Mouse (Mus musculus): ENCODE results near the gene Musk. TPM values are rescaled to one million over a fixed set of nuclear protein-coding genes. Genes with fewer than 3 reads are reported as not detected.
A peak's percentile ranks its signal among the peaks of the same experiment; 100 is the strongest.

The Musk gene
- polyA plus RNA-seq, 1 experiment from 2014 or later, result 0.62 TPM

DNA sequence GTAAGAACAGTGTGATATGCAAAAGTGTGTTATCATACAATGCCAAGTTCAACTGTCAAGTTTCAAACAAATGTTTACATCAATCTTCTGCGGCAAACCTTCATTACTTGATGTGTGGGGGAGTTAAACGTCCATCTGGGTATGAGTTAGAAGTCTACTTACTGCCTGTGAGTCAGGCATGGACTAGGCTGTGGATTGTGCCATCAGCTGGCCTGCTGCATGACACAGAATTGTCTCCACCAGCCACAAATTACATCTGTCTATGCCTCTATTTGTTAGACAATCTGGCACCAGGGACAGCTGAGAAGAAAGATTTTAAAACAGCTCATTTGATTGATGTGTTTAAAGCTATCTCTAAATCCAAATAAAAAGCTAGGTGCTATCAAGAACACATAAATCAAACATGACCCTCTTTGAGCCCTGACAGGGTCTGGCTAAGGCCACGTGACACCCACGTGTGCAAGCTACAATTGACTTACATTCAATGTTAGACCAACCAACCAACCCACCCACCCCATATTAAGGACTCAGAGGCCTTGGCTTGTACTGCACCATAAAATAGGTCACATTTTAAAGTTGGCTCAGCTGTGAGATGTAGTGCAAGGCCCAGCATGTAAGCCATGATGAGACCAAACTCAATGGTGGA, 16.7 kb upstream of the Musk start:
- Histone ChIP-seq H3K9ac (ENCODE audit: low read depth, low read length) (no peak overlapping the region), H3K27me3 (ENCODE audit: insufficient read depth, low read length) (no peaks in the 10 kb centered on the region), H3K9me3 (replicated peaks; ENCODE audit: low read length) (no peaks in the 10 kb centered on the region), H3K27ac (no peak overlapping the region), H3K4me3 (replicated peaks; ENCODE audit: low read depth, low read length) (no peak overlapping the region), H3K36me3 (ENCODE audit: insufficient read depth, low read length) (no peaks in the 10 kb centered on the region), H3K4me2 (ENCODE audit: low read length) (no peak overlapping the region), H3K4me1 (replicated peaks; ENCODE audit: insufficient read depth, low read length) (no peaks in the 10 kb centered on the region)
- ATAC-seq (replicated peaks; ENCODE audit: low FRiP score, low read depth) (no peak), DNase-seq (ENCODE audit: low spot score) (no peak)
- WGBS, result 61% methylated on average over 4 of the region's 4 CpGs
- no peak for TF ChIP-seq CTCF (IDR thresholded peaks at IDR 0.05; ENCODE audit: low read depth)

DNA sequence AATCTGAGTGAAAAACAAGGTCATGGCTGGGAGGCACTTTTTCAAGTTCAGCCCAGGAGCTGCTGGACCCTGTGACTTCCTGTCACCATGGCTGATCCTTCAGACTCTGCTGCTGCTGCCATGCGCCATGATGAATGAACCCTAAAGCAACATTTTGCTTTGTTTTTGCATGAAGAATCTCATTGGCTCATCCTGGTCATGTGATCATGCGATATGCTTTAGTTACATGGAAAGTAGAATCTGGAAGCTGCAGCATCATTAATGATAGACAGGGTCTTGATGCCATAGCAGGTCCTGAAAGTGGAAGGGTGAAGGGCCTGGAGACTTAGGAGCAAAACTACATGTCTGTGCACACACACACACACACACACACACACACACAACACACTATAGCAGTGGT, 15.8 kb upstream of the Musk start:
- Histone ChIP-seq H3K9ac (ENCODE audit: low read depth, low read length) (no peak overlapping the region), H3K9me3 (replicated peaks; ENCODE audit: low read length) (no peaks in the 10 kb centered on the region), H3K36me3 (ENCODE audit: insufficient read depth, low read length) (no peaks in the 10 kb centered on the region), H3K4me2 (ENCODE audit: low read length) (no peak overlapping the region), H3K27ac (no peak overlapping the region), H3K4me1 (replicated peaks; ENCODE audit: insufficient read depth, low read length) (no peaks in the 10 kb centered on the region), H3K27me3 (ENCODE audit: insufficient read depth, low read length) (no peaks in the 10 kb centered on the region), H3K4me3 (replicated peaks; ENCODE audit: low read depth, low read length) (no peak overlapping the region)
- no peak for TF ChIP-seq CTCF (IDR thresholded peaks at IDR 0.05; ENCODE audit: low read depth)
- ATAC-seq (replicated peaks; ENCODE audit: low FRiP score, low read depth) (no peak), DNase-seq (ENCODE audit: low spot score) (no peak)
- 95% methylated on average over 2 of the region's 2 CpGs for WGBS

DNA sequence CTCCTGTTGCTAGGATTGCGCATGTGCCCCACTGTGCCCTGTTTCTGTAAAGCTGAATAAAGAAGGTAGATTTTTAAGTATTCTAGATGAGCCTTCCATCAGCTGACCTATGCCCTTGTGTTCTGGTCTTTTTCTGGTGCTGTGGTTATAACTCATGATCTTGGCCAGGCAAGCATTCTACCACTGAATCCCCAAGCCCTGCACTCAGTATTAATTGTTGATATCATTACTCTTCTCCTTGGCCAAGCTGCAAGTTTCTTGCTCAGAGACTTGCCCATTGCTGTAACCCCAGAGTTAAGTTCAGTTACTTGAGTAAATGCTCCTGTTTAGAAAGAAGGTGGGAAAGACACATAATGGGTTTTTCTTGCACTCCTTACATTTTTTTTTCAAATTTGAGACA, 14.8 kb upstream of the Musk start:
- DNase-seq (ENCODE audit: low spot score), result no peak
- ATAC-seq (replicated peaks; ENCODE audit: low FRiP score, low read depth), result no peak
- WGBS, result 98% methylated on average over 1 of the region's 1 CpGs
- H3K4me2 ChIP-seq (ENCODE audit: low read length), result no peak overlapping the region
- no peaks in the 10 kb centered on the region for H3K27me3 ChIP-seq (ENCODE audit: insufficient read depth, low read length)
- H3K9ac ChIP-seq (ENCODE audit: low read depth, low read length), result no peak overlapping the region
- H3K27ac ChIP-seq, result no peak overlapping the region
- no peak for TF ChIP-seq CTCF (IDR thresholded peaks at IDR 0.05; ENCODE audit: low read depth)
- no peaks in the 10 kb centered on the region for H3K36me3 ChIP-seq (ENCODE audit: insufficient read depth, low read length)
- no peaks in the 10 kb centered on the region for H3K4me1 ChIP-seq (replicated peaks; ENCODE audit: insufficient read depth, low read length)
- no peaks in the 10 kb centered on the region for H3K9me3 ChIP-seq (replicated peaks; ENCODE audit: low read length)
- H3K4me3 ChIP-seq (replicated peaks; ENCODE audit: low read depth, low read length), result no peak overlapping the region

DNA sequence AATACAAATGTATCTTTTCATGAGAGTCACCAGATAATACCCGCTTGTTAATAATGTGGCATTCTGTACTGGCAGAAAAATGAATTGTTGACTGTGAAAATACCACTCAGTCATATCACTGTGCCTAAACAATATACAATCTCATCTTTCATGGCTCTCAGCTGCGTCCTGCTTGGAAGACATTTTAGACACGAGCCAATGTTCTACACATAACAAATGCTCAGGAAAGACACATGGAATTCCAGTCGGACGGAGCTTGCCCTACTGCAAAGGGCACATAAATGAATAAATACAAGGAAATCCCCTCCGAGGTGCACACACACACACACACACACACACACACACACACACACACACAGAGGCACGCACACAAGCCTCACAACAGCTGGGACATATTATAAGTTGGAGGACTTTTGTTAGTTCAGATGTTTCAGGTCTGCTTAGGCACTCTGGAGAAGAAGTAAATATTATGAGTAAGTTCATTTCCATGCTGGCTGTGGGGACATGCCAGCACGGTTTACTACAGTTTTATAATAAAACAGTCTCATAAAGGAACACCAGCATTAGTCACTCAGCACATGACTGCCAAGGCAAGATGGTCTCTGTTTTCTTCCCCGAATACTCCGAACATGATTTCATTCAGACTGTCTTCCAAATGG, 14.1 kb upstream of the Musk start:
- H3K9ac ChIP-seq (ENCODE audit: low read depth, low read length), result no peak overlapping the region
- H3K4me2 ChIP-seq (ENCODE audit: low read length), result no peak overlapping the region
- DNase-seq (ENCODE audit: low spot score) (peak; percentile 73), ATAC-seq (replicated peaks; ENCODE audit: low FRiP score, low read depth) (no peak)
- no peaks in the 10 kb centered on the region for H3K27me3 ChIP-seq (ENCODE audit: insufficient read depth, low read length)
- no peak overlapping the region for H3K27ac ChIP-seq
- H3K36me3 ChIP-seq (ENCODE audit: insufficient read depth, low read length), result no peaks in the 10 kb centered on the region
- no peak overlapping the region for H3K4me3 ChIP-seq (replicated peaks; ENCODE audit: low read depth, low read length)
- H3K9me3 ChIP-seq (replicated peaks; ENCODE audit: low read length), result no peaks in the 10 kb centered on the region
- no peak for TF ChIP-seq CTCF (IDR thresholded peaks at IDR 0.05; ENCODE audit: low read depth)
- 45% methylated on average over 10 of the region's 10 CpGs for WGBS
- no peaks in the 10 kb centered on the region for H3K4me1 ChIP-seq (replicated peaks; ENCODE audit: insufficient read depth, low read length)

DNA sequence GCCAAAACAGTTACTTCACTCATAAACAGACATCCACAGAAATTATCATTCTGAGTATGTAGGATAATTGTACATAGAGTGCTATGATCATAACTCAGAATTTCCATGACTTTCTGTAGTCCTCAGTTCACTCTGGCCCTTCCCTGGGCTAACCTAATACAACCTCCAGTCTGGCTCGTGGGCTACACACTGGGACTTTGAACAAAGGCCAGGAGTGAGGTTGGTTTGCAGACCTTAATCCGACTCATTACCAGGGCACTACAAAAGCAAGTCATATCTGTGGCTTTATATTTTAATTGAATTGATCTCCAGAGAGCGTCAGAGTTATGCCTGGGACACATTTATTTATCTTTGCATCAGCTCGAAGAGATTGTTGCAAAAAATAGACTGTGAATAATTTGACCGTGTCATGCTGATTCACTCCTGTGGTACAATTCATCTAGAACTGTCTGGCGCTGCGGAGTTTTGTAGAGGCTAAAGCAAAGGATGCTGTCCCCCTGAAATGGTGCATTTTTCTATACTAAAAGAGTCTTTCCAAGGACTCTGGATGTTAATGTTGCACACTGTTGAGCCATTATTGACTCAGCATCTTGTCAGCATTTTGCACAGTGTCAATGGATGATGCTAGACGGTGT, 10.4 kb upstream of the Musk start:
- WGBS, result 70% methylated on average over 8 of the region's 8 CpGs
- Histone ChIP-seq H3K9ac (ENCODE audit: low read depth, low read length) (no peak overlapping the region), H3K9me3 (replicated peaks; ENCODE audit: low read length) (no peaks in the 10 kb centered on the region), H3K27me3 (ENCODE audit: insufficient read depth, low read length) (no peaks in the 10 kb centered on the region), H3K27ac (no peak overlapping the region), H3K36me3 (ENCODE audit: insufficient read depth, low read length) (no peaks in the 10 kb centered on the region), H3K4me1 (replicated peaks; ENCODE audit: insufficient read depth, low read length) (no peaks in the 10 kb centered on the region), H3K4me3 (replicated peaks; ENCODE audit: low read depth, low read length) (no peak overlapping the region), H3K4me2 (ENCODE audit: low read length) (no peak overlapping the region)
- TF ChIP-seq CTCF (IDR thresholded peaks at IDR 0.05; ENCODE audit: low read depth), result no peak
- ATAC-seq (replicated peaks; ENCODE audit: low FRiP score, low read depth) (no peak), DNase-seq (ENCODE audit: low spot score) (no peak)

DNA sequence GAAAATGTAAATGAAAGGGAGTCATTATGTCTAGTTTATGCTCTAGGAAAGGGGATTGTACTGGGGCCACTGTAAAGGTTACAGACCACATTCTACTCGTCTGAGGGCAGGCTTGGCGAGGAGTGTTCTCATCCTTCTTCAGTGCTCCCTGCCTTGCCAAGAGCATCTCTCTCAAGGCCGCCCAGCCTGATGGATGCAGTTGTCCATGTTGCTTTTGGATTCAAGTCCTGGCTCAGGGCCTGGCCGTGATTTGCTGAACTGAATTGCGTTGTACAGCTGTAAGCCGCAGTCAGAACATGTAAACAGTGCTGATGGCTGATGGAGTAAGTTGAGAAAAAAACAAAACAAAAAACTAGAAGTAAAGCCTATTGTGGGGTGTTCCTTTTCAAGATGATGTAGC, 7.4 kb upstream of the Musk start:
- 62% methylated on average over 6 of the region's 6 CpGs for WGBS
- no peak for TF ChIP-seq CTCF (IDR thresholded peaks at IDR 0.05; ENCODE audit: low read depth)
- ATAC-seq (replicated peaks; ENCODE audit: low FRiP score, low read depth) (no peak), DNase-seq (ENCODE audit: low spot score) (peak; percentile 33)
- no peaks in the 10 kb centered on the region for H3K4me1 ChIP-seq (replicated peaks; ENCODE audit: insufficient read depth, low read length)
- H3K36me3 ChIP-seq (ENCODE audit: insufficient read depth, low read length), result no peaks in the 10 kb centered on the region
- H3K9me3 ChIP-seq (replicated peaks; ENCODE audit: low read length), result no peaks in the 10 kb centered on the region
- H3K27me3 ChIP-seq (ENCODE audit: insufficient read depth, low read length), result no peaks in the 10 kb centered on the region
- H3K4me2 ChIP-seq (ENCODE audit: low read length), result no peak overlapping the region
- no peak overlapping the region for H3K27ac ChIP-seq
- H3K9ac ChIP-seq (ENCODE audit: low read depth, low read length), result no peak overlapping the region
- H3K4me3 ChIP-seq (replicated peaks; ENCODE audit: low read depth, low read length), result no peak overlapping the region

All from kidney, postnatal 0 days (tissue).